Mouse (Mus musculus) erythroblast, adult 5-6 weeks (primary cell): Measurements from ENCODE around the gene Tbc1d22a. TPM values are rescaled to one million over a fixed set of nuclear protein-coding genes. Genes with fewer than 3 reads are reported as not detected.

Experiments used
- ATAC-seq: replicated peaks from 2 replicates; pipeline ENCODE4 v1.8.0; 2016; ENCODE audit warnings: moderate number of reproducible peaks, mild to moderate bottlenecking, moderate TSS enrichment, inconsistent platforms; ENCODE audit not compliant: poor library complexity, low FRiP score, severe bottlenecking
- total RNA-seq, 2 experiments: library from RNA; stranded (forward) in 1 of 2; stranded (reverse) in 1 of 2; fragments of 150-400 nt in 1 of 2; fragments of 200-764, 138-1000 nt in 1 of 2; gene quantifications; 2 replicates each; pipeline versions ENCODE4 v1.2.3 to v1.2.4; 2015 to 2017; ENCODE audit warnings: low replicate concordance in 2 of 2

Tbc1d22a gene
- total RNA-seq, 2 experiments from 2014 or later: 3.5 to 7.8 TPM

DNA sequence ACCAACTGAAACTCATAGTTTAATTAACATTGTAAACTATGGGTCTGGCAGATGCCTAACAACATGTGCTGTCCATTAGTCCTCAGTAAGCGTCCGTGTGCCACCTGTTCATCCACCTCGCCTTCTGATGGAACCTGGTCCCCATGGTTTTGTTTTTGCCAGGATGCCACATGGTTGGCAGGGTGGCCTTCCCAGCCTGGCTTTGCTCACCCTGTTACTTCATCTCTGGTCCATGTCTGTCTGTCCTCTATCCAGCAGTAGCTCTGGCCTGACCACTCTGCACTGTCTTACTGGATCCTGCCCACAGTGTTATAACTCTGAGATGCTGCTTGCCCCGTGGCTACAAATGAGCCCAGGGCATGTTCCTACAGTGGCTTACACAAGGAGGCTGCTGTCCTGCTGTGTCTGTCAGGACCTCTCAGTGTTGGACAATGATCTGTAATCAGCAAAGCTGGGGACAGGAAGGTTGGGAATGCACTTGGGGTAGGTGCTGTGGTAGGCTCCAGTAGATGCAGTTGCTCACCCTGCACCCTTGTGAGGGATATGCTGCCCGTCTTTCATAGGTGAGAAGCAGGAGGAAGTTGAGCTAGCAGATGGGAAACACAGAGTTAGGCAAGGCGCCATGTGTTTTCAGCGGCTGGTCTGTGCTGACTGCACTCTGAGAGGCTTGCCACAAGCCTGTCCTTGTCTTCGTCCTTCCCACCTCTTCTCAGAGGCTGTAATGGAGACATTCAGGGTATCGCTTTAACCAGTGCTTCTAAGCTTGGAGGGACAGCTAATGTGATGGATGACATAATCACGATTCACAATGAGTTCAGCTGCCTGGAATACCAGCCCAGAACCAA is 148.3 kb downstream of the Tbc1d22a start:
- ATAC-seq: no peak

DNA sequence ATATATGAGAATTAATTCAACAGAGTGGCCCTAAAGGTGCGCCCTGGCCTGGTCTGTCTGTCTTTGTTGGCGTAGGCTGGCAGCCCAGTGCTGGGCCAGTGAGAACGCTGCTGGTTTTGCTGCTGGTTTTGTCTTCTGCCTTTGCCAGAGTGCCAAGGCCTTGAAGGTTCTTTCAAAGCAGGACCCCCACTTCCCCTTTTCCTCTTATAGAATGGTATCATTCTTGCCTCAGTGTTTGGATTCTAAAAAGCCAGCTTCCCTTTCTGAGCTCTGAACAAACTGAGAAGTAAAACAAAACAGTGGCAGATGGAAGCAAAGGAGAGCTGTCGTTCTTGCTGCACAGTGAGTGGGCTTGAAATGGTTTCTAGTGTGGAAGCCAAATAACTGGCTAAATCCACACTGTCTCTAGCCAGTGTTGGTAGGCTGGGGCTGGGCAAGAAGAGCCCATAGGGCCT is 149.6 kb downstream of the Tbc1d22a start:
- ATAC-seq: no peak

DNA sequence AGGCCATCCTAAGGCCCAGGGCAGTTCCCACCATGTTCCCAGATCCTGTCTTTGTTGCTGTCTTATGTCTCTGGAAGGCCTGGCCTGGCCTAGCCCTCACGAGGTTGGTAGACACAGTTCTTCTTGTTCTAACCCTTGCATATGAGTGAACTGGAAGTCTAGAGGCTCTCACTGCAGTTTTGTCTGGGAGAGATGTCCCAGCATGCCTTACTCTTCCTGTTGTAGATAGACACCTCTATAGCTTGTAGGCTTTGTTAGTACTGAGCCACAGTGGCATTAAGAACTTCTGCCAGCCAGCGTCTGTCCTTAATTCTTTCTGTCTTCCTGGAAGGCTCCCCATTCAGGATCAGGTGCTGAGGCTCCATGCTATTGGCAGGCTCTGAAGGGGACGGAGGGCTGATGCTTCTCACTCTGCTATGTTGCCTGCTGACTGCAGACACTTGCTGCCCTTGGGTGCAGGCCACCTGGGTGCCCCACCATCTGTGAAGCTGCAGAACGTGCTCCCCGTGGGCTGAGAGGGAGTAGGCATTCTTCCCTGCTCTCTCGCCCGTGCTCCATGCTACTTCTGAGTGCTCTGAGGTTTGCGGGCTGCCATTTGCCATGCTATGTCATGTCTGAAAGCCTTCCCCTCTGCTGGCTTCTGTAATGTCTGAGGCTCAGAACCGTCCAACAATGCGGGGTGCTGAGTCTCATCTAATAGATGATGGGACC is 150.8 kb downstream of the Tbc1d22a start:
- ATAC-seq: no peak

DNA sequence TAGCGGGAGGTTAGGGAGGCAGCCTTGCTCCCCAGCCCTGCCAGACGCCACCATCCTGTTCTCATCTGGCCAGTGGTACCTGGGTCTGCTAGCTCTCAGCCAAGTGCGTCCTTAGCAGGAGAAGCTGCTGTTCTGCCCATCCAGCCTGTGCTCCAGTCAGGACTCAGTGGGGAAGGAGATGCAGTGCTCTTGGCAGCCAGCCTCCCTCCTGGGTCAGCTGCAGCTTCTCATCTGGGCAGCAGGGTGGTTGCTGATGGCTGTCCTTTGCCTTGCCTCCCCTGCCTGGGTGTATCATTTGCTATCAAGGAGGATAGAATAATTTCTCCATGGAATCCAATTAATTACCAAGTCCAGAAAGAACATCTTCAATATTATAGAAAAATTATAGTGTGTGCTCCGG is 152.5 kb downstream of the Tbc1d22a start:
- no peak for ATAC-seq

DNA sequence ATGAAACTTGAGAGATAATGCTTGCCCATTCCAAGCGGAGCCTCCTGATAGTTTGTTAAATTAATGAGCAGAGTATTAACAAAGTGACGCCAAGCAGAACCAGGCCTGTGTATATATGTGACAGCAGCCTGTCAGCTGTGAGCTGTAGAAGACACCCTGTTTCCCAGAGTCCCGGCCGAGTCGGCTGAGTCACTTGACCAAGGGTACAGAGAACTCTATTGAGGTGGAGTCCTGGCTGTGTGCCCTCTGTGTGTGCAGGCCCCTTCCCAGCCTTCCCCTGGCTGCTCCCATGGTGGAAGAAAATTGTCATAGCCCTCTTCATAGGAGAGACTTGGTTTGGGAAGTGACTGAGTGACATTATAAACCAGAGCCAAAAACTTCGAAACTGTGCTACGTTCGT is 153.0 kb downstream of the Tbc1d22a start:
- no peak for ATAC-seq

- no peak for ATAC-seq
These were observed 156.6 kb downstream of the Tbc1d22a start for GRCm38 (mm10) chr15:86370846-86371245.

- no peak for ATAC-seq
These were observed 161.0 kb downstream of the Tbc1d22a start for GRCm38 (mm10) chr15:86375262-86375661.

DNA sequence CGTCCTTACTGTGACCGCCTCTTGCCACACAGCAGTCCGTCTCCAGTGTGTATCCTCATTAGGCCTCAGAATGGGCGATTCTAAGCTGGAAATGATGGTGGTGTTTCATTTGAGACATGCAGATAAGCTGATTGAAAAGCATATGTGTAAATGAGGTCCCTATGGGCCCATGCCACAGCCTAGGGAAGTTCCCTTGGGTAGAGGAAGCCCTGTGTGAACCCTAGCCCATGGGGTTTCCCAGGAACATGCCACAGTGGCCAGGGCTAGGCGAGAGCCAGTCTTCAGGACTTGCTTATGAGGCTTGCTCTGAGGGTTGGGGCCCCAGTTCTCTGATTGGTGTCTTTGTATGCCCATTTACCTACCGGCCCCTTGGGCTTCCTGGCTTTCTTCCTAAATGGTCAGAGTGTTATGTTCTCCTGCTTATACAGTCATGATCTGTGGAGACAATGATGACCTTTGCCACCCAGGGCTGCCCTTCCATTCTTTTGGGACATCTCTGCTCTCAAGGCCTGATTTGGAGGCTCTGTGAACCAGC is 161.7 kb downstream of the Tbc1d22a start:
- no peak for ATAC-seq

- ATAC-seq: no peak
These were observed 169.0 kb downstream of the Tbc1d22a start for GRCm38 (mm10) chr15:86383278-86383677.

- no peak for ATAC-seq
These were observed 171.2 kb downstream of the Tbc1d22a start for GRCm38 (mm10) chr15:86385436-86385835.

DNA sequence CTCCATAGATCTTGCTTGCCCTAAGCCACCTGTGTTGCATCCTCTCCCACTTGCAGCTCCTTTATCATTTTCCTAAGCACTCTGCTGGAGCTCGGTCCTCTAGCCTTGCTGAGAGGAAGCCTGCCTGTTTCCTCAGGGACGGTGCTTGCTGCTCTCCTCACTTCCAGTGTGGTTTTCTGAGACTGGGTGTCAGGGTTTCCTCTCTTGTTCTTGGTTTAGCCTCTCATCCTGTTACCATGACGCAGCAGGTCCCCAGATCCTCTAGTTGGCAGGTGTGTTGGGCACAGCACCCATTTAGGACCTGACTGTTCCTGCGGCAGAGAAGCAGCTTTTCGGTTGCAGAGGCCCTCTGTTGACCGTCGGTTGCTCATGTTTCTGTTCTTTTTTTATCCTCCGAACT is 172.1 kb downstream of the Tbc1d22a start:
- ATAC-seq: no peak

- ATAC-seq: no peak
These were observed 174.3 kb downstream of the Tbc1d22a start for GRCm38 (mm10) chr15:86388597-86388996.

DNA sequence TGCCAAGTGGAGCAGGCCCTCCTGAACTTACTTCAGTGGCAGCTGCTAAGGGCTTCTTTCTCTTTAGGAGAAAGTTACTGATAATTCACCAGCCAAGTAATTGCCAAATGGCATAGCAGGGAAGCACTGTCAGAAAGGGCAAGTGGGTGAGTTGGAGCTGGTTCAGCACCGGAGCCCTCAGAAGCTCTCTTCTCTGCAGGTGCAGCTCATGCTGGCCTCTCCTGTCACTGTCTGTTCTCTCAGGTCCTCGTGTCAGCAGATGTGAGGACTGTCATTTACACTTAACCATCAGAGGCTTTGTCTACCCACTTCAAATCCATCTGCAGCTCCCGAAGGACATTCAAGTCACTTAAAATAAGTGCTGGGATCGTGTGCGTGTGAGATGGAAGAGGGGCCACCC is 190.6 kb downstream of the Tbc1d22a start:
- no peak for ATAC-seq

DNA sequence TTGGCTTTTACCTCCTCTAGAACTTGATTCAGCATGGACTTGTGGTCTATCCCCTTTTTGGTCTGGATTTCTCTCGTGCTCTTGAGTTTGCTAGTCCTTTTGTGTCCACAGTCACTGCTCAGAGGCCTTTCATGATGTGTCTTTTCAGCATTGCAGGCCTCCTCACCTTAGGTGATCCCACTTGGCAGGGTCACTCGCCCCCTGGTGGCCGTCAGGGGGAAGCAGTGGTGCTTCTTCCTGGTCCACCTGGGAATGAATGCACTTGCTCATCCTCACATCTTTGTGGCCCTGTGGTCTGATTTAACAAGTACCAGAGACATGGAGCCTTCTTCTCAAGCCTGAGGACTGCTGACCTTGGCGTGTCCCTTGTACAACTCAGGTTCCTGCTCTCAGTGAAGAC is 191.3 kb downstream of the Tbc1d22a start:
- ATAC-seq: peak; percentile 51

- ATAC-seq: no peak
These were observed 195.1 kb downstream of the Tbc1d22a start for GRCm38 (mm10) chr15:86409352-86409751.

GRCm38 (mm10) chr15:86411532-86412080 is 197.3 kb downstream of the Tbc1d22a start:
- ATAC-seq: no peak

- ATAC-seq: no peak
These were observed 201.7 kb downstream of the Tbc1d22a start for GRCm38 (mm10) chr15:86415951-86416350.

DNA sequence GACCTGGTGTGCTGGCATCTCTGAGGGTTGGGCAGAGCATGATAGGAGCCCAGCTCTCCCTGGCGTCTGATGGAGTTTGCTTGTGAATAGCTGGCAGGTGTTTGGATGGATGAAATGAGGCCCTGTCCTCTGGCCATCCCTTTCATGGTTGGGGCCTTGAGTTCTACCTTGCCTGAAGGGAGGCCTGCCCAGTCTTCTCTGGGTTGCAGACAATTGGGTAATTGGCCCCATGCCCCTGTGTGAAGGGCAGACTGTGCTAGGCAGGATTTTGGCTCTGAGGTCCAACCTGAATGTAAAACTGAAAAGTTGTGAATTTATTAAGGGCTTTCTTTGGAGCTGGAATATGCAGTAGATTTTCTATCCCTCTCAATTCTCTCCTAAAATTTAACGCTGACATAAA is 204.2 kb downstream of the Tbc1d22a start:
- no peak for ATAC-seq

DNA sequence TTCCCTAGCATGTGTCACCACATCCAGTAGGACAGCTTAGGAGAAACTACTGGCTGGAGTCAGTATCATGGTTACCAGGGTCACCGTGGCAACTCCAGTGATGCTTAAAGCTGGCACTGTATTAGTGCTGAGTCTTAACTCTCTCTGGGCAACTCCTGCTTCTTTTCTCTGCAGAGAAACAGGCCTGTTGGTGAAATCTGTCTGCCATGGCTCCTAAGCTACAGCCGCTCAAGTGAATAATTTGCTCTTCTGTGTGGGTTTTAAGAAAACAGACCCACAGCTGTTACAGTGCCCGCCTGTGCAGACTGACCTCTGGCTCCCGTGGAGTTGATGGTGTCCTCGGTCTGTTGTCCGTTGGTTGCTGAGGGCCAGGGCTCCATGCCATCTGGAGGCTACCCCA is 205.4 kb downstream of the Tbc1d22a start:
- no peak for ATAC-seq

DNA sequence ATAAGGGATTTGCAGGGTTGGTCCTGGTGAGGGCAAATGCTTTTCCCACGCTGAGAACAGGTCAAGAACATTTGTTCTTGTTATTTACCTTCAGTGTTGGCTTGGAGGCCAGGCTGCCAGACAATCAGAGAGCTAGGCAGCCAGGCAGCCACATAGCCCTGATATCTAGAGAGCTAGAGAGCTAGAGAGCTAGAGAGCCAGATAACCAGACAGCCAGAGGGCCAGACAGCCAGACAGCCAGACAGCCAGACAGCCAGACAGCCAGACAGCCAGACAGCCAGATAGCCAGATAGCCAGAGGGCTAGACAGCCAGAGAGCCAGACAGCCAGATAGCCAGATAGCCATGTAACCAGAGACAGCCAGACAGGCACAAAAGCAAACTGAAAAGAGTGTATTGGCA is 208.6 kb downstream of the Tbc1d22a start:
- ATAC-seq: no peak

GRCm38 (mm10) chr15:86423884-86424283 is 209.6 kb downstream of the Tbc1d22a start:
- ATAC-seq: no peak
